Comparison of ENCODE assay signal across 22 mouse cellular contexts in genomic region chr2:59303530-59304063, GRCm38 (mm10).
DNase-seq lines count a peak whose midpoint lies in the region; ATAC-seq and TF ChIP-seq lines count a peak whose summit lies in the region.
"Had no signal": no experiment of that assay in that cellular context is flagged by ENCODE, and none has a peak within 500 bp of the region (broad histone marks: within the 10 kb centered on the region; RNA-seq: fewer than 3 reads in every experiment).

No protein-coding gene starts in this region.

- no peak overlapping the region for H3K9ac ChIP-seq in forebrain, postnatal 0 days
- H3K9ac ChIP-seq in midbrain, embryonic 15.5 days: no peak overlapping the region
- H3K9ac ChIP-seq in midbrain, embryonic 16.5 days (ENCODE audit: low read depth, low read length): no peak overlapping the region
- H3K9ac ChIP-seq: forebrain, embryonic 15.5 days; hindbrain, embryonic 12.5 days; hindbrain, embryonic 15.5 days had no signal

- peaks cover 21% of the 10 kb centered on the region; the same call in 1 of the 2 replicates for H3K36me3 ChIP-seq in forebrain, postnatal 0 days (ENCODE audit: insufficient read depth)
- peaks cover 37% of the 10 kb centered on the region for H3K36me3 ChIP-seq in forebrain, embryonic 10.5 days (replicated peaks)
- peaks cover 3% of the 10 kb centered on the region; the same call in 1 of the 2 replicates for H3K36me3 ChIP-seq in midbrain, embryonic 15.5 days (replicated peaks)
- peaks cover 11% of the 10 kb centered on the region for H3K36me3 ChIP-seq in midbrain, embryonic 16.5 days (ENCODE audit: control insufficient read depth, insufficient read depth, low read length)

- H3K4me2 ChIP-seq in forebrain, postnatal 0 days (ENCODE audit: low read depth): no peak overlapping the region
- no peak overlapping the region for H3K4me2 ChIP-seq in midbrain, embryonic 15.5 days
- H3K4me2 ChIP-seq in midbrain, embryonic 16.5 days (ENCODE audit: low read length): no peak overlapping the region
- H3K4me2 ChIP-seq: forebrain, embryonic 15.5 days; heart, embryonic 11.5 days; hindbrain, embryonic 12.5 days; hindbrain, embryonic 15.5 days had no signal

- TF ChIP-seq CTCF in forebrain, postnatal 0 days (IDR thresholded peaks at IDR 0.05; ENCODE audit: low read depth): no peak
- TF ChIP-seq CTCF in brain, embryonic 14.5 days (IDR thresholded peaks at IDR 0.05; ENCODE audit: borderline replicate concordance, extremely low read depth, insufficient read depth, insufficient read length): no peak
- no peak for TF ChIP-seq CTCF in layer of hippocampus, adult 2 months (conservative IDR thresholded peaks at IDR 0.05)

- peaks cover 10% of the 10 kb centered on the region for H3K4me1 ChIP-seq in forebrain, postnatal 0 days (ENCODE audit: insufficient read depth)
- H3K4me1 ChIP-seq in forebrain, embryonic 10.5 days: peaks cover 15% of the 10 kb centered on the region
- peaks cover 22% of the 10 kb centered on the region for H3K4me1 ChIP-seq in midbrain, embryonic 15.5 days
- peaks cover 20% of the 10 kb centered on the region for H3K4me1 ChIP-seq in midbrain, embryonic 16.5 days (ENCODE audit: control insufficient read depth, insufficient read depth, low read length)

- no peak overlapping the region for H3K4me3 ChIP-seq in forebrain, postnatal 0 days (ENCODE audit: low read depth, low read length)
- no peak overlapping the region for H3K4me3 ChIP-seq in forebrain, embryonic 10.5 days
- no peak overlapping the region for H3K4me3 ChIP-seq in midbrain, embryonic 15.5 days
- no peak overlapping the region for H3K4me3 ChIP-seq in midbrain, embryonic 16.5 days (ENCODE audit: low read depth, low read length)
- no peak overlapping the region for H3K4me3 ChIP-seq in layer of hippocampus, adult 2 months
- H3K4me3 ChIP-seq: forebrain, embryonic 15.5 days; gastrocnemius, adult 2 months; hindbrain, embryonic 12.5 days; hindbrain, embryonic 15.5 days had no signal

- H3K9me3 ChIP-seq in forebrain, postnatal 0 days (ENCODE audit: low read length): no peaks in the 10 kb centered on the region
- no peaks in the 10 kb centered on the region for H3K9me3 ChIP-seq in forebrain, embryonic 10.5 days
- H3K9me3 ChIP-seq in midbrain, embryonic 15.5 days: no peaks in the 10 kb centered on the region
- no peaks in the 10 kb centered on the region for H3K9me3 ChIP-seq in midbrain, embryonic 16.5 days (replicated peaks; ENCODE audit: control insufficient read depth, low read length, poor library complexity, severe bottlenecking)
- H3K9me3 ChIP-seq: forebrain, embryonic 15.5 days; G1E; hindbrain, embryonic 12.5 days; hindbrain, embryonic 15.5 days had no signal

- DNase-seq in forebrain, postnatal 0 days: no peak
- DNase-seq in forebrain, embryonic 10.5 days (ENCODE audit: extremely low spot score, low spot score): no peak
- DNase-seq in brain, embryonic 14.5 days (ENCODE audit: low read depth): peak; percentile 18
- no peak for DNase-seq in layer of hippocampus, adult 2 months (ENCODE audit: low spot score in 2 of 2)
- no peak for DNase-seq in left cerebral cortex, adult 9 months (ENCODE audit: low spot score in 2 of 2)
- DNase-seq: adrenal gland, postnatal 14 days; B cell, adult 2 months; cerebellum, adult 18-20 months; cerebellum, adult 9-10 months; cerebellum, postnatal 14 days; gastrocnemius, adult 2 months; gastrocnemius, postnatal 14 days; heart, adult 11 months had no signal

- no peaks in the 10 kb centered on the region for H3K27me3 ChIP-seq in forebrain, postnatal 0 days (ENCODE audit: insufficient read depth, low read length)
- H3K27me3 ChIP-seq in forebrain, embryonic 10.5 days (ENCODE audit: poor library complexity, severe bottlenecking): no peaks in the 10 kb centered on the region
- no peaks in the 10 kb centered on the region for H3K27me3 ChIP-seq in midbrain, embryonic 15.5 days (replicated peaks)
- H3K27me3 ChIP-seq in midbrain, embryonic 16.5 days (ENCODE audit: control insufficient read depth, insufficient read depth, low read depth, low read length): no peaks in the 10 kb centered on the region
- H3K27me3 ChIP-seq: CH12.LX; forebrain, embryonic 15.5 days; hindbrain, embryonic 12.5 days; hindbrain, embryonic 15.5 days; Patski had no signal

- ATAC-seq in forebrain, postnatal 0 days: peak; percentile 54
- ATAC-seq in midbrain, embryonic 15.5 days (replicated peaks): peak; percentile 49; the same call in 1 of the 2 replicates
- no peak for ATAC-seq in midbrain, embryonic 16.5 days
- ATAC-seq: forebrain, embryonic 15.5 days; Patski had no signal

- TF ChIP-seq POLR2A in brain, embryonic 14.5 days (IDR thresholded peaks at IDR 0.05; ENCODE audit: borderline replicate concordance, extremely low read depth, insufficient read depth, insufficient read length, poor library complexity, severe bottlenecking): no peak

- WGBS in forebrain, postnatal 0 days: 86% methylated on average over 12 of the region's 12 CpGs
- WGBS in forebrain, embryonic 10.5 days: 94% methylated on average over 12 of the region's 12 CpGs
- WGBS in midbrain, embryonic 15.5 days: 81% methylated on average over 12 of the region's 12 CpGs
- 77% methylated on average over 12 of the region's 12 CpGs for WGBS in midbrain, embryonic 16.5 days

- no peak overlapping the region for H3K27ac ChIP-seq in forebrain, postnatal 0 days (ENCODE audit: low read depth, low read length)
- H3K27ac ChIP-seq in forebrain, embryonic 10.5 days: no peak overlapping the region
- H3K27ac ChIP-seq in midbrain, embryonic 15.5 days: no peak overlapping the region
- no peak overlapping the region for H3K27ac ChIP-seq in midbrain, embryonic 16.5 days (ENCODE audit: low read length)
- no peak overlapping the region for H3K27ac ChIP-seq in layer of hippocampus, adult 2 months
- H3K27ac ChIP-seq: forebrain, embryonic 15.5 days; gastrocnemius, adult 2 months; hindbrain, embryonic 12.5 days; hindbrain, embryonic 15.5 days had no signal
